Mouse (Mus musculus) heart, postnatal 36 days (tissue): ENCODE results near the gene Ttc4. TPM values are rescaled to one million over a fixed set of nuclear protein-coding genes. Genes with fewer than 3 reads are reported as not detected.

Source experiments
- DNase-seq, 2 experiments: peaks; one replicate each; pipeline ENCODE4 v3.0.0; 2021 to 2022
- intact Hi-C: fragments of 180-260 bp; cut with DNase I; formaldehyde crosslinking; loops from one replicate; pipeline ENCODE4 v1.15.1; 2025
- total RNA-seq, 2 experiments: library from RNA; stranded (reverse); gene quantifications; 2 replicates each; pipeline ENCODE4 v1.2.3; 2021

Gene Ttc4
- 10 to 100 TPM; 17.8 to 18.4 TPM for total RNA-seq

GRCm38 (mm10) chr4:106678442-106679118, at the start of gene Ttc4:
TSS of gene Ttc4 (minus strand) at chr4:106678944.
- intact Hi-C loops = loop anchor here (2.0 to 5.0 kb wide), 2 partner anchors 28 to 46 kb away; partner anchors contain the start of gene Pars2
- DNase-seq = peak; percentile 86 to 88

DNA sequence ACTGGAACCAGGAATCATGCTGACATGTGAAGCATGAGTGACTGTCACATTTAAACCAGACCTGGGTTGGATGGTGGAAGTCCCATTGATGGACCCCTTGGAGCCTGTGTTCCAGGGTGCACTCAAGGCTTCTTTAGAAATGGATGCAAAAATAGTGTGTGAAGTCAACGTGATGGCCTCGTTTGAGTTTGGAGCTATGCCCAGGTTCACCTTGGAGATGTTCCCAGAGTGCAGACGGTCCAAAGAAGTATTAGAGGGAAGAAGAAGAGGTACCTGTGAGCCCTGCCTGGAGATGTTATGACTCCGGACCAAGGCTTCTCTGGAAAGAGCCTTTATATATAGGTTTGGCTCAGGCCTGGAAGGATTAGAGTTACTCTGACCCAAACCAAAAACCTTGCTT, 41.9 kb upstream of the Ttc4 start:
- intact Hi-C loops = no loop called here

GRCm38 (mm10) chr4:106713622-106714021, 34.9 kb upstream of the Ttc4 start:
- DNase-seq = no peak
- intact Hi-C loops = no loop called here

More for the DNA sequence above, 41.9 kb upstream of the Ttc4 start:
- no peak for DNase-seq

- DNase-seq = peak; percentile 76 to 88
- intact Hi-C loops = loop anchor here (1.0 to 10.0 kb wide), 4 partner anchors 77 to 456 kb away; no protein-coding TSS in a partner anchor
Observed at GRCm38 (mm10) chr4:106708408-106708807, 29.7 kb upstream of the Ttc4 start.

- intact Hi-C loops = loop anchor here (1.0 to 10.0 kb wide), 4 partner anchors 77 to 457 kb away; no protein-coding TSS in a partner anchor
Observed at GRCm38 (mm10) chr4:106707957-106708356, 29.2 kb upstream of the Ttc4 start.

GRCm38 (mm10) chr4:106705096-106705665, 26.4 kb upstream of the Ttc4 start:
- intact Hi-C loops = loop anchor here (10.0 kb wide), 1 partner anchor 230 kb away; no protein-coding TSS in a partner anchor
- no peak for DNase-seq

More at GRCm38 (mm10) chr4:106707957-106708356, 29.2 kb upstream of the Ttc4 start:
- no peak for DNase-seq

DNA sequence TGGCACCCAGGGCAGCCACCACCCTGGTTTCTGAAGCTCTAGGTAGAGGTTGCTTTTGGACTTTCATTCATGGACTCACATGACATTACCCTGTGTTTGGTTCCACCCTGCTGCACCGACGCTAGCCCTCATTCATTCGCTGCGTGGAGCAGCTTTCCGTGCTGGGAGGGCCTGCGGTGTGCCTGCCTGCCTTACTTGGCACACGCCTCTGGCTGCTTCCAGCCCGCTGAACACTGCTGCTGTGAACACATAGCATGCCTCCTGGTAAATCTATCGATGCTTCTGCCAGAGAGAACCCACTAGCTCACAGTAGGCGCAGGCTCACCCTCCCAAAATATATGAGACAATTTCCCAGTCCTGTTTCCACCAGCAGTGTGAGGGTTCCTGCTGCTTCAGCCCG, 25.7 kb upstream of the Ttc4 start:
- intact Hi-C loops = loop anchor here (10.0 kb wide), 1 partner anchor 230 kb away; no protein-coding TSS in a partner anchor
- no peak for DNase-seq

- no peak for DNase-seq
- intact Hi-C loops = loop anchor here (10.0 kb wide), 1 partner anchor 229 kb away; no protein-coding TSS in a partner anchor
Observed at GRCm38 (mm10) chr4:106703956-106704355, 25.2 kb upstream of the Ttc4 start.

- no peak for DNase-seq
- intact Hi-C loops = loop anchor here (10.0 kb wide), 1 partner anchor 226 kb away; no protein-coding TSS in a partner anchor
Observed at GRCm38 (mm10) chr4:106700798-106701197, 22.1 kb upstream of the Ttc4 start.

DNA sequence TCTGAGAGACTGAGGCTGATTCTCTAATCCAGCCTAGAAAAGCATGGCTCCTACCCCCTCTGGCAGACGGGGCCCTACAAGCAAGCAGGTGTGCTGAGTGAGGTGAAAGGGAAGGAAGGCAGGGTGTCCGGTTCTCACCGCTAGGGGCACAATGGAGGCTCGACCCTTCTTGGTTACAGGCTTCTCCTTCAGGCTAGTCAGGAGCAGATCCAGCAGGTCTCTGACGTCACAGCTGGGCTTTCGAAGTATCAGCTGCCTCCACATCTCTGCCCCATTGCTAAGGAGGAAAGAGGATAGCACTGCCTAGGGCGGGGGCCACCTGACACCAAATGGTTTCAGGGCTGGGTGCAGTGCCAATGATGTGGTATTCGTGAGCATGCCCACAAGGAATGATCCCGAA, 21.2 kb upstream of the Ttc4 start:
- DNase-seq = no peak

DNA sequence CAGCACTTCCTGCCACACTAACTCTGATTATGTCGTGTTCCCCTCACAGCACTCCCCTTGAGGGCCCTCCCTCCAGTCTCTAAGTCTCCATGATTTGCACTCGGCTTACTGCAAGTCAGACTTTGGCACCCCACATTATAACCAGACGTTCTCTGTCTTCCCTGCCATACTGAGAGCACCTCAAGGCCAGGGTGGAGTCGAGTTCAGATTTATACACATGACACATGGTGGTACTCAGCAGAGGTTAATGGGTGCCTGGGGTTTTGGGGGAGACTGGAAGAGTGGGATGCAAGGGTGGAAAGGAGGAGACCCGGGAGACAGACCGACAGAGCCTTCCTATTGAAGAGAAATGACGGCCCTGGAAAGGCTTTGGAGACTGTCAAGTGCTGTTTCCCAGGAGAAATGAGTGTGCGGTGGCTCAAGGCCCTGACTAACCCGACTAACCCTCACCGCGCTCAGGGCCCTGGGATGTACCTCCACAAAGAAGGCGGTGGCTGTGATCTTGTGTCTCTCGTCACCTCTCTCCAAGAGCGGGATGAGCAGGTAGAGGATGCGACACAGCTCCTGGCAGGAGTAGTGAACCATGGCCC, 15.2 kb upstream of the Ttc4 start:
- intact Hi-C loops = no loop called here
- DNase-seq = no peak

More for the DNA sequence above, 21.2 kb upstream of the Ttc4 start:
- intact Hi-C loops = loop anchor here (10.0 kb wide), 1 partner anchor 225 kb away; no protein-coding TSS in a partner anchor

GRCm38 (mm10) chr4:106688636-106689296, 10.0 kb upstream of the Ttc4 start:
- DNase-seq = no peak
- intact Hi-C loops = no loop called here

DNA sequence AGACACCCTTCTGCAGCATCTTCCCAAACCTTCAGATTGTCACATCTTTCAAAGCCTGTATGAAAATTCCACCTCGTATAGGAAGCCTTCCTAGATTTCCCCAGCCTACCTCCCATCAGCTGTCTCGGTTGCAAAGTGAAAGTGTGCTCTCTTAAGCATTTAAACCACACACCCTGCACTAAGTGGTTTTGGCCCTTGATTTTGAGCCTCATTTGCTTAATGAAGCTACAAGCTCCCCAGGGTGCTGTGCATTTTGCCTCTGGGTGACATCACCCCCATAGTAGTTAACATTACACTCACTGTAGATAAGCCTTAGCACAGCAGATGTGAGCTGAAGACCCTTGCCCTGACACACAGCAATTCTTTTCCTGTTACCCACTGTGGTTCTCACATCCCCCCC, 2.2 kb upstream of the Ttc4 start:
- no peak for DNase-seq

DNA sequence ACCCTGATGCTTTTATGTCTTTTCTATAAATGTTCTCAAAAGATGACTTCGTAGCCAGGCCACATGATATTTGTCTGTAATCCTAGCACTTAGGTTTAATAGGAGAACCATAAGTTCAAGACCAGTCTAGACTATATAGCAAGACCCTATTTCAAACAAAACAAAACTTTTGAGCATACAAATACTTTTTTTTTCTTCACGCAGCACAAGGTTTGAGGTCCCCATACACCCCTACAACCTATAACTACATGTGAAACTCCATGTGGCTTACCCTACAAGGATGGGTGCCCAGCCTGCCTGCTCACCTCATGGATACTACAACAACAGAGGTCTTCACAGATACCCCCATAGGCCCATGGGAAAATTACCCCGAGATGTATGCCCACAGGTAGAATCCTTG, 408 bp upstream of the Ttc4 start:
- intact Hi-C loops = loop anchor here (2.0 to 5.0 kb wide), 2 partner anchors 28 to 47 kb away; partner anchors contain the start of gene Pars2
- DNase-seq = no peak

More for the DNA sequence above, 2.2 kb upstream of the Ttc4 start:
- intact Hi-C loops = no loop called here

GRCm38 (mm10) chr4:106676749-106677148, 2.0 kb downstream of the Ttc4 start:
- no peak for DNase-seq
- intact Hi-C loops = loop anchor here (5.0 kb wide), 1 partner anchor 44 kb away; no protein-coding TSS in a partner anchor

GRCm38 (mm10) chr4:106666546-106666945, 12.2 kb downstream of the Ttc4 start:
- intact Hi-C loops = no loop called here
- no peak for DNase-seq

DNA sequence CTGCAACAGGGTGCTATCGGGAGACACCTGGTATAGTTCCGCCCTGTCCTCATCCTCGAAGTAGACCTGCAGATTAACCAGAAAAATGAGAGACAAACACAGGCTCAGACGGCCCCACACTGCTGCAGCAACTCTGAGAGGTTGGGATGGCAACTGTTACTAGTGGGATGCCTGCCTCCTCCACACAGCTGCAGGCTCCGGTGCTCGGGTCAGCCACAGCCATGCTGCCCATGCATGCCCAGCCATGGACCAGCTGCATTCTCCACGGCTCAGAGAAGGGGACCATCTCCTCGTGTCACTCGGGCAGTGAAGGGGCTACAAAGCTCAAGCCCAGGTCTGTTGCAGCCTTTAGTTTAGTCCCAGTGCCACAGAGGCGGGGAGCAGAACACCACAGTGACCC, 13.1 kb downstream of the Ttc4 start:
- no peak for DNase-seq
- intact Hi-C loops = no loop called here

- intact Hi-C loops = no loop called here
- DNase-seq = no peak
Observed at GRCm38 (mm10) chr4:106665269-106665668, 13.5 kb downstream of the Ttc4 start.

GRCm38 (mm10) chr4:106664697-106665096, 14.0 kb downstream of the Ttc4 start:
- DNase-seq = no peak
- intact Hi-C loops = no loop called here

DNA sequence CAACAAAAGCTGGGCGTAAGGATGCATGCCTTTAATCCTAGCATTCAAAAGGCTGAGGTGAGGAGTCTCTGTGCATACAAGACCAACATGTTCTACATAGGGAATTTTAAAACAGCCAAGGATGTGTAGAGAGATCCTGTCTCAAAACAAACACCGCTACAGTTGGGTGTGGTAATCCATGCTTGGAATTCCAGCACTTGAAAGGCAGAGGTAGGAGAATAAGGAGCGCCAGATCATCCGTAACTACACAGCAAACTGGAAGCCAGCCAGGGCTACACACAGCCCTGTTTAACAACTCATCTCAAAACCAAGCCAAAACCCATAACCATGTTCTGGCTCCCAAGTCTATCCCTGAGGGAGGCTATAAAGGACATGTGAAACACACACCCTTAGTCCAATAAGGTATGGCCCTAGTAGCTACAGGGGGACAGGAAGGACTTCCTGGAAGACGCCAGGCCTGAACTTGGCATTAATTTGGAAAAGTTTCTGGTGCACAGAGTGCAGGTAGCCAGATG, 14.7 kb downstream of the Ttc4 start:
- DNase-seq = no peak
- intact Hi-C loops = no loop called here
